Mouse (Mus musculus): ENCODE data around the gene Rasip1.

- TF ChIP-seq POLR2A (IDR thresholded peaks at IDR 0.05; ENCODE audit: insufficient read depth, low read length), result no peak
- no peak for TF ChIP-seq CTCF (IDR thresholded peaks at IDR 0.05; ENCODE audit: low read depth, low read length)
Observed at GRCm38 (mm10) chr7:45621443-45621842, 5.8 kb upstream of the Rasip1 start, which contains the start of gene Izumo1.

All from ES-Bruce4 (cell line).